Mouse (Mus musculus) heart, adult 8-10 months (tissue): Measurements from ENCODE around the gene Rabl2. TPM values are rescaled to one million over a fixed set of nuclear protein-coding genes. Genes with fewer than 3 reads are reported as not detected.

Experiments used
- DNase-seq: peaks from one replicate; pipeline ENCODE4 v3.0.0; 2022; ENCODE audit warnings: low spot score
- total RNA-seq, 4 experiments: library from RNA; stranded (reverse); gene quantifications; 2 replicates each; pipeline ENCODE4 v1.2.4; 2022

The Rabl2 gene
- total RNA-seq, 4 experiments from 2014 or later: 4.4 to 6.6 (median 5.4) TPM

- DNase-seq: no peak
Observed at GRCm38 (mm10) chr15:89551733-89552132, 40.0 kb downstream of the Rabl2 start.

- no peak for DNase-seq
Observed at GRCm38 (mm10) chr15:89550506-89550905, 41.2 kb downstream of the Rabl2 start.

GRCm38 (mm10) chr15:89548837-89549236, 42.9 kb downstream of the Rabl2 start:
- DNase-seq: no peak

- DNase-seq: no peak
Observed at GRCm38 (mm10) chr15:89547824-89548601, 43.7 kb downstream of the Rabl2 start.

GRCm38 (mm10) chr15:89547321-89547720, 44.4 kb downstream of the Rabl2 start:
- no peak for DNase-seq

GRCm38 (mm10) chr15:89544171-89544570, 47.6 kb downstream of the Rabl2 start:
- DNase-seq: no peak

- DNase-seq: no peak
Observed at GRCm38 (mm10) chr15:89533843-89534207, 57.9 kb downstream of the Rabl2 start.

- DNase-seq: no peak
Observed at GRCm38 (mm10) chr15:89532924-89533842, 58.5 kb downstream of the Rabl2 start.

Other genes starting within 250 kb of the Rabl2 start
- 10 to 100 TPM; 23.6 to 29.1 (median 26.7) TPM for gene Lmf2, start 236.3 kb downstream of the Rabl2 start, total RNA-seq
- gene Ncaph2, start 236.2 kb downstream of the Rabl2 start, total RNA-seq: 10 to 100 TPM; 52.8 to 67.4 (median 57.4) TPM
- 10 to 100 TPM; 21.9 to 32.0 (median 24.4) TPM for gene Sco2, start 218.1 kb downstream of the Rabl2 start, total RNA-seq
- gene Tymp, start 214.9 kb downstream of the Rabl2 start, total RNA-seq: under 1 TPM; 0.22 to 0.72 (median 0.31) TPM
- 1 to 10 TPM in 3 of 4 experiments, under 1 TPM in 1; 0.41 to 2.3 (median 2.2) TPM for gene Odf3b, start 212.6 kb downstream of the Rabl2 start, total RNA-seq
- gene Klhdc7b, start 207.0 kb downstream of the Rabl2 start, total RNA-seq: not detected
- gene Syce3, start 181.4 kb downstream of the Rabl2 start, total RNA-seq: not detected
- 100 to 1,000 TPM; 631 to 738 (median 682) TPM for gene Cpt1b, start 166.1 kb downstream of the Rabl2 start, total RNA-seq
- gene C730034F03Rik, start 162.3 kb downstream of the Rabl2 start, total RNA-seq: 1 to 10 TPM; 1.4 to 4.1 (median 2.0) TPM
- gene Gm44502, start 162.2 kb downstream of the Rabl2 start, total RNA-seq: 10 to 100 TPM in 2 of 4 experiments, 1 to 10 TPM in 2; 6.9 to 14.3 (median 10.7) TPM
- 10 to 100 TPM; 46.7 to 59.6 (median 54.0) TPM for gene Chkb, start 162.0 kb downstream of the Rabl2 start, total RNA-seq
- under 1 TPM in 3 of 4 experiments, not detected in 1; 0.09 to 0.25 (median 0.09) TPM for gene Mapk8ip2, start 138.0 kb downstream of the Rabl2 start, total RNA-seq
- 10 to 100 TPM; 10.9 to 12.7 (median 11.8) TPM for gene Arsa, start 114.5 kb downstream of the Rabl2 start, total RNA-seq
- gene Shank3, start 92.3 kb downstream of the Rabl2 start, total RNA-seq: 10 to 100 TPM; 36.3 to 53.5 (median 43.5) TPM
- gene Acr, start 23.6 kb downstream of the Rabl2 start, total RNA-seq: under 1 TPM in 3 of 4 experiments, not detected in 1; 0.19 to 0.41 (median 0.28) TPM
- gene Syt10, start 249.9 kb upstream of the Rabl2 start, total RNA-seq: not detected